Mouse (Mus musculus): ENCODE data around the gene Snx29. TPM values are rescaled to one million over a fixed set of nuclear protein-coding genes. Genes with fewer than 3 reads are reported as not detected.
A peak's percentile ranks its signal among the peaks of the same experiment; 100 is the strongest.

Gene Snx29
- polyA plus RNA-seq, 1 experiment: 24.4 TPM

DNA sequence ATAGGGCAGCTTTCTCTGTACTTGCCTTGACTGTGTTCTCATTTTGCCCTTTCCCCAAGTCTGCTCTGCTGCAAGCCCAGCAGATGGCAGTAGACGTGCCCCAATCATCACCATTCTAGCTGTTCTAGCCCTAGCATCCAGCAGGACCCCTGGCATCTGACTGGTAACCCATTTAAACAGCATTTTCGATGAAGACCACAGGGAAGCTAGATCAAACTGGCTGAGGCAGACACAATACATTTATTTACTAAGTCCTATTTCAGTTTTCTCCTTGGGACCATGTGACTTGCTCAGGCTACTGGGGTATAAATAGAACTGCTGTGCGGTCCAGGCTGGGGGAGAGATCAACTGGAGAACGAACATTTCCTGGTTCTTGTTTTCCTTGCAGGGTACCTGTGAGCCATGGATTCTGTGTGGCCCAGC lies 257.0 kb downstream of the Snx29 start:
- Histone ChIP-seq H3K4me1 (ENCODE audit: control insufficient read depth, insufficient read depth, low read length) (peaks cover 4% of the 10 kb centered on the region; the same call in 1 of the 2 replicates), H3K27ac (ENCODE audit: control insufficient read depth, insufficient read depth, low read depth, low read length, poor library complexity) (no peak overlapping the region), H3K4me3 (replicated peaks; ENCODE audit: control insufficient read depth, low read depth, low read length) (no peak overlapping the region)
- TF ChIP-seq CTCF (IDR thresholded peaks at IDR 0.05; ENCODE audit: control insufficient read depth, insufficient read depth, low read length) (peak; percentile 69), POLR2A (IDR thresholded peaks at IDR 0.05; ENCODE audit: borderline replicate concordance, control insufficient read depth, low read depth, low read length) (no peak)
- 50% methylated on average over 4 of the region's 4 CpGs for WGBS

DNA sequence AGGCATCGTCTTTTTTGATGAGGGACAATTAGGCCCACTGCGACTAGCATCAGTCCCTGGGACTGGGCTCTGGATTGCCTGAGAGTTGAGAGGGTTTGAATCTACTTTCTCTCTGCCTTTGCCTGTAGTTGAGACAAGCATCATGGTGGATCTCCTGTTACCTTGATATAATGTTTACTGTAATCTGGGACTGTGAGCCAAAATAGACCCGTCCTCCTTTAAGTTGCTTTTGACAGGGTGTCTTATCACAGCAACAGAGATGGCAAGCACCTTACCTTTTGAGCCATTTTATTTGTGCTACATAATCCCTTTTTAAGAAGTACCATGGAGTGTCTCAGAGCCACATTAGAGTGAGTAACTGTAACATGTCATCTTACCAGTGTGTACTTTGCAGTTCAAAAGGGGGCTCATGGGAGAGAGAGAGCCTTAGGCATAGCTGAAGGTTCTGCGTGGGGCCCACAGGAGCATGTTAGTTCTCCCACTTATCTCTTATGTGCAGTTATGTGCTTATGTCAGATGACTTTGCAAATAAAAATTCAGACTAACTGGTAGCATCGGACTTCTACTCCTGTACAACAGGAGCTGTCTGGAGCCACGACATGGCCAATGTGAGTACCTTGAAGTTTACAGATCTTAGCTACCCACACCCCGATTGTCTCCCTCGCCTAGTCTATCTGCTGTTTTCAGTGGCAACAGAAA lies 261.4 kb downstream of the Snx29 start:
- Histone ChIP-seq H3K27ac (ENCODE audit: control insufficient read depth, insufficient read depth, low read depth, low read length, poor library complexity) (no peak overlapping the region), H3K4me3 (replicated peaks; ENCODE audit: control insufficient read depth, low read depth, low read length) (no peak overlapping the region), H3K4me1 (ENCODE audit: control insufficient read depth, insufficient read depth, low read length) (no peaks in the 10 kb centered on the region)
- WGBS: 72% methylated on average over 8 of the region's 8 CpGs
- no peak for TF ChIP-seq CTCF (IDR thresholded peaks at IDR 0.05; ENCODE audit: control insufficient read depth, insufficient read depth, low read length)
- no peak for TF ChIP-seq POLR2A (IDR thresholded peaks at IDR 0.05; ENCODE audit: borderline replicate concordance, control insufficient read depth, low read depth, low read length)

DNA sequence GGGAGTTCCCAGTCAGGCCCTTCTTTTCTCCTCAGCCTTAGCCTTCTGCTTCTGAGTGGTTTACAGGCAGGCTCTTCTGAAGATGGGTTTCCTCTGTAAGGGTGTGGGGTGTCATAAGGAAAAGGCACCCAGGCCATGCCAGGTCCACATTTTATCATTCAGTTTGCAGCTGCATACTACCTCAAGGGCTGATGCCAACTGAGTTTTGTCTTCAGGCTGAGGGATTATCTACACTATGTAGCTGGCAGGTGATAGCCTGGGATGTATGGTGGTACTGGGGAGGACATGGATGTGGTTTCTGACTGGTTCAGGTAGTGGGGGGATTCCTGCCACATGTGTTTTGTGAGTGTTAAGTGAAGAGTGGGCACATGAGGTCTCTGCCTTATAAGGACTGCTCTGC lies 266.0 kb downstream of the Snx29 start:
- no peak overlapping the region for H3K4me3 ChIP-seq (replicated peaks; ENCODE audit: control insufficient read depth, low read depth, low read length)
- no peak overlapping the region for H3K27ac ChIP-seq (ENCODE audit: control insufficient read depth, insufficient read depth, low read depth, low read length, poor library complexity)
- no peak for TF ChIP-seq CTCF (IDR thresholded peaks at IDR 0.05; ENCODE audit: control insufficient read depth, insufficient read depth, low read length)
- TF ChIP-seq POLR2A (IDR thresholded peaks at IDR 0.05; ENCODE audit: borderline replicate concordance, control insufficient read depth, low read depth, low read length): no peak
- H3K4me1 ChIP-seq (ENCODE audit: control insufficient read depth, insufficient read depth, low read length): peaks cover 3% of the 10 kb centered on the region; the same call in 1 of the 2 replicates

DNA sequence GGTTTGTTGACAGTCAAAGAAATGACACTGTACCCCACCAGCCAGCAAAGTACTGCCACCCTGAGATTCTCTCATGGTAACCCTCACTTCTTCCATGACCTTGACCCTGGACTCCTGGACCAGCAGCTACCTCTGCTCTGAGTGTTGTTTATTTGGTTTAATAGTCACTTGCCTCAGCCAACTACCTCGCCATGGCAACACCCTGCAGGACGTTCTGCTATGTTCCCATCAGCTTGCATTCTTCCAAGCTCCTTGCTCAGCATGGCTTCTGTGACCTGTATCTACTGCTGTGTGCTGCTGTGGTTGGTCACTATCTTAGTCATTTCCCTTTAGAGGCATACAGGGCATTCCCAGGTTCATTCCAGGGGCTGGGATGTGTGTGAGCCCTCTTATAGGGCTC lies 266.6 kb downstream of the Snx29 start:
- Histone ChIP-seq H3K4me1 (ENCODE audit: control insufficient read depth, insufficient read depth, low read length) (peaks cover 3% of the 10 kb centered on the region; the same call in 1 of the 2 replicates), H3K4me3 (replicated peaks; ENCODE audit: control insufficient read depth, low read depth, low read length) (no peak overlapping the region), H3K27ac (ENCODE audit: control insufficient read depth, insufficient read depth, low read depth, low read length, poor library complexity) (no peak overlapping the region)
- no peak for TF ChIP-seq CTCF (IDR thresholded peaks at IDR 0.05; ENCODE audit: control insufficient read depth, insufficient read depth, low read length)
- no peak for TF ChIP-seq POLR2A (IDR thresholded peaks at IDR 0.05; ENCODE audit: borderline replicate concordance, control insufficient read depth, low read depth, low read length)
- 81% methylated on average over 2 of the region's 2 CpGs for WGBS

DNA sequence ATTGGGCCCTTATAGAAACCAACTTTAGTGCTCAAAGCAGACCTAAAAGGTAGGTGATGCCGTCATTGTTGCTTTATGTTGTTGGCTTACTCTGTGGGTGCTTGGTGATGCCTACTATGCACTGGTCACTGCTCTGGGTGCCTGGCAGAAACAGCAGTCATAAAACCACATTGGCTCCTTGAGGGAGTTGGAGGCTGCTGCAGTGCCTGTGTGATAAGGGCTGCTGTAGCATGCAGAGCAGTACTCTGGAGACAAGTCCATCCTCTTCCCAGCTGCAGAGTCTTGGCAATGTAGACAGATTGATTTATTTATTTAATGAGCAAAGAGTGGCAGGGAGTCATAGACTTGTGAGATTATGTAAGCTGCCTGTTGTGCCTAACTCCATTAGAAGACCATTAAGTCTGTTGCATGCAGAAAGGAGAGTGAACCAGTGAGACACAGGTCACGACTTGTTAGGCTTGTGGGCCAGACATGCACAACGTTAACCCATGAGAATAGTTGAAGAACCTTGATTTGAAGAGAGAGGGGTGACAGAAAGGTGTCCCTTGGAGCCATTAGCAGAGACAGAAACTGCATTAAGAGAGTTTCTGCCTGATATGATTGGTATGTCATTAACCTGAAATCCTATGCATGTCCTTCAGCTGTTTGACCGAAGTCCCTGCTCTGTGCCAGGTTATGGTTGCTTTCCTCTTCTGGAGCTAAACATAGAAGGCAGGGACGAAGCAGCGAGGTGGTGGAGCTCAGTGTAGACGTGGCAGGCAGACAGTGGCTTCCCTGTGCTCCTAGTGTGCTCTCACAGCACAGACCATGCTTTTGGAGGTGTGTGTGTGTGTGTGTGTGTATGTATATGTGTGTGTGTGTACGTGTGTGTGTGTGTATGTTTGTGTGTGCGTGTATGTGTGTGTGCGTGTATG lies 267.3 kb downstream of the Snx29 start:
- TF ChIP-seq CTCF (IDR thresholded peaks at IDR 0.05; ENCODE audit: control insufficient read depth, insufficient read depth, low read length) (no peak), POLR2A (IDR thresholded peaks at IDR 0.05; ENCODE audit: borderline replicate concordance, control insufficient read depth, low read depth, low read length) (no peak)
- WGBS: 85% methylated on average over 10 of the region's 10 CpGs
- Histone ChIP-seq H3K4me3 (replicated peaks; ENCODE audit: control insufficient read depth, low read depth, low read length) (no peak overlapping the region), H3K27ac (ENCODE audit: control insufficient read depth, insufficient read depth, low read depth, low read length, poor library complexity) (no peak overlapping the region), H3K4me1 (ENCODE audit: control insufficient read depth, insufficient read depth, low read length) (peaks cover 3% of the 10 kb centered on the region; the same call in 1 of the 2 replicates)

DNA sequence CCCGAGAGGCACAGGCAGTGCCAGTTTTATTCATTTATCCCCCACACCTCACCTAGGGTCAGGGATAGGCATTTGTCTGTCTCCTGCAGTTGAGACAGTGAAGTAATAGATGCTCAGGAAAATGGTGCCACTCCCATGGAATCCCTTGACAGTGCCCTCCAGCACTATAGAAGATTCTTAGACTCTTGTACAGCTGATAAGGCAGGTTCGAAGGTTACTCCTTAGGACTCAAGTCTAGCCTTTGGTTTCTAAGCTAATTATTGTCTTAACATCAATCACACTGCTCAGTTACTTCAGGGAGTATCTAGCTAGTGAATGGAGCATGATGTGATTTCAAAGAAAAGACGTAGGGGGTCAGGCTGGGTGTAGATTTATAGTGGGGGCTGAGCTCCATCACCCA lies 273.9 kb downstream of the Snx29 start:
- Histone ChIP-seq H3K27ac (ENCODE audit: control insufficient read depth, insufficient read depth, low read depth, low read length, poor library complexity) (no peak overlapping the region), H3K4me1 (ENCODE audit: control insufficient read depth, insufficient read depth, low read length) (no peaks in the 10 kb centered on the region), H3K4me3 (replicated peaks; ENCODE audit: control insufficient read depth, low read depth, low read length) (no peak overlapping the region)
- 82% methylated on average over 3 of the region's 3 CpGs for WGBS
- no peak for TF ChIP-seq CTCF (IDR thresholded peaks at IDR 0.05; ENCODE audit: control insufficient read depth, insufficient read depth, low read length)
- no peak for TF ChIP-seq POLR2A (IDR thresholded peaks at IDR 0.05; ENCODE audit: borderline replicate concordance, control insufficient read depth, low read depth, low read length)

DNA sequence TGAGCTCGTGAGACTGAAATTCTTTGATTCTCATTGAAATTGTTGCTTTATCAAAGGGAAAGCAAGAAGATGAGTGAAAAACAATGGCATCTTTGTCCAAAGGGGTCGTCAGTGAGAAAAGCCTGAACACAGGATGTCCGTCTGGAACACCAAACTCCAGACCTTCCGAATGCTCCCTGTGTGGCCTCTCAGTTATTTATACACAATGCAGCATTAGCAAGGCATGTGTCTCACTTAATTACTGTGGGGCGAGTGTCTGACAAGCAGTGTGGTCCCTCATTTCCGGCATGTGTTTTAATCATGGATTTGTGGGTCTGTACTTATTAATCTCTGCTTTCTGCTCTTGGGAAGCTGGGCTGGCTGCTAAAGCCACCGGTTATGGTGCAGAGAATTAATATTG lies 275.1 kb downstream of the Snx29 start:
- H3K4me3 ChIP-seq (replicated peaks; ENCODE audit: control insufficient read depth, low read depth, low read length): no peak overlapping the region
- TF ChIP-seq CTCF (IDR thresholded peaks at IDR 0.05; ENCODE audit: control insufficient read depth, insufficient read depth, low read length) (no peak), POLR2A (IDR thresholded peaks at IDR 0.05; ENCODE audit: borderline replicate concordance, control insufficient read depth, low read depth, low read length) (no peak)
- no peak overlapping the region for H3K27ac ChIP-seq (ENCODE audit: control insufficient read depth, insufficient read depth, low read depth, low read length, poor library complexity)
- WGBS: 84% methylated on average over 7 of the region's 7 CpGs
- H3K4me1 ChIP-seq (ENCODE audit: control insufficient read depth, insufficient read depth, low read length): no peaks in the 10 kb centered on the region

DNA sequence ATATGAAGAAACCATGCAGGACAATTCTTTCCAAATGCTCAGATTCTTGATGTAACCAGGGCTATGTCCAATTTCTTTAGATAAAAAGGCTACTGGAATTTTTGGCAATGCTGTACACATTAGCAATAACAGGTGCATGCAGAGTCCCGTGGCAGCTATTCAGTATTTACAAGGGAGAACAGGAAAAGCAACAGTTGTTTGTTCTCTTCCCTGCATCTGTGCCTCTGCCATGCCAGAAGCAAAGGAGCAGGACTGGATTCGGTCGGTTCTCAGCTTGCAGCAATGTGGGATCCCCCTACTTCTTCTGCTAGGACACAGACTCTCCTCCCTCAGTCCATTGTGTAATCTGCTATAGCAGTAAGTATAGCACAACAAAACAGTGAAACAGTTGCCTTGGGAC lies 276.8 kb downstream of the Snx29 start:
- WGBS: 76% methylated on average over 3 of the region's 3 CpGs
- Histone ChIP-seq H3K27ac (ENCODE audit: control insufficient read depth, insufficient read depth, low read depth, low read length, poor library complexity) (no peak overlapping the region), H3K4me1 (ENCODE audit: control insufficient read depth, insufficient read depth, low read length) (no peaks in the 10 kb centered on the region; the same call in none of the 2 replicates), H3K4me3 (replicated peaks; ENCODE audit: control insufficient read depth, low read depth, low read length) (no peak overlapping the region)
- no peak for TF ChIP-seq POLR2A (IDR thresholded peaks at IDR 0.05; ENCODE audit: borderline replicate concordance, control insufficient read depth, low read depth, low read length)
- TF ChIP-seq CTCF (IDR thresholded peaks at IDR 0.05; ENCODE audit: control insufficient read depth, insufficient read depth, low read length): no peak
